Mouse (Mus musculus): ENCODE measurements around the gene Mup8. TPM values are rescaled to one million over a fixed set of nuclear protein-coding genes. Genes with fewer than 3 reads are reported as not detected.
"Not testable (repeated sequence)": the region's sequence is repeated elsewhere in the genome, so short reads cannot be mapped to it uniquely, and the experiment has no call there.

Gene Mup8
- not detected in 2 replicates for polyA plus RNA-seq (2016; fragmentation: Nextera tagmentation; extraction: Ambion mirVana)

DNA sequence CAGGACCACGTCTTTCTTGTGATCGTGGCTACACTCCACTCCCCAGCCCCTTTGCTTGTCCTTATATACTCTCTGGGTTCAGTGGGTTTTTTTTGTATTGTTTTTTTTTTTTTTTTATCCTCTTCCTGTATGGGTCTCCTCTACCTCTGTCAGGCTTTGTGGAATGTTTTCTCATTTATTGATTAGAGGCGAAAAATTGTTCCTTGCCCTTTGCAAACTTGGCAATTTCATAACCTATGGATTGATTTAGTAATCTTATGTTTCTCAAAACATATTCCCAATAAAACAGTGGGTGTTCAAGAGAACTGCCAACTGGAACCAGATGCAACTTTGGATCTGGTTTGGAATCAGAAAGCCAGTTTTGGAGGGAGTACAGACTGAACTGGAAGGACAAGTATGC, at the start of gene Mup8:
Mup8 (minus strand) TSS at position 101 of the 400 bp plus-strand sequence.
- not testable (repeated sequence) for H3K9ac ChIP-seq; H3K4me3 ChIP-seq; H3K36me3 ChIP-seq; ATAC-seq (ENCODE audit: insufficient number of reproducible peaks, insufficient read depth, low FRiP score, low TSS enrichment); H3K27me3 ChIP-seq; H3K9me3 ChIP-seq; H3K4me2 ChIP-seq (replicated peaks); H3K27ac ChIP-seq; H3K4me1 ChIP-seq
- 81% methylated on average over 3 of the region's 3 CpGs for WGBS

DNA sequence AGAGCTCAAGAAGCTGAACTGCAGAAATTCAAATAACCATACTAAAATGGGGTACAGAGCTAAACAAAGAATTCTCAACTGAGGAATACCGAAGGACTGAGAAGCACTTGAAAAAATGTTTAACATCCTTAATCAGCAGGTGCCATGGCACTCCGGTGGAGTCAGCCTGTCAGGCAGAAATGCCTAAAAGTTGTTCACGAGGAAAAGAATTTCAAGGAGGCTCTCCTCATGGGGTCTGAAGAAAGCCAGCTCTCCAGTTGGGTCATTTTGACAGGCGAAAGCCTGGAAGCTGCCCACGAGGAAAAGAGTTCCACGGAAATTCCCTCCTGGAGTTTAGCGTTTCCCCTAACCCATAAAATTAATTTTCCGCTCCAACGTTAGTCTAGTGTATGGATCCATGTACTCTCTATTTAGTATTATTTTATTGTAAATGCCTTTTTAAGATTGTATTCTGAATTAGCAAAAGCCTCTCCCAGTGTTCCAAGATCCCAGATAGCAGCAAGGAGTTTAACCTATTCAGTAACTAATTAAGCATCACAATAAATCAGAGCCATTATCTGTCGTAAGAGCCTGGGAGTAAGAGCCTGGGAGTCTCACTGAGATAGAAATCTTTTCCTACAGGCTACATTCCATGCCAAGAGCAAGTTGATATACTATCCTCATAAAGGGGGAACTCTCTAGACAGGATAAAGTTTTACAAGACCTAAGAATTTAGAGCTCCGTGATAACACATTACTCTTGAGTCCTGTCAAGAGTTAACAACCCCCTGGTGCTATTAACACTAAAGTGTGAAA, 43.8 kb upstream of the Mup8 start:
- H3K27ac ChIP-seq; H3K4me3 ChIP-seq; H3K27me3 ChIP-seq; H3K4me2 ChIP-seq (replicated peaks); ATAC-seq (ENCODE audit: insufficient number of reproducible peaks, insufficient read depth, low FRiP score, low TSS enrichment); H3K9ac ChIP-seq; H3K36me3 ChIP-seq; H3K9me3 ChIP-seq; H3K4me1 ChIP-seq: not testable (repeated sequence)
- 83% methylated on average over 11 of the region's 11 CpGs for WGBS

DNA sequence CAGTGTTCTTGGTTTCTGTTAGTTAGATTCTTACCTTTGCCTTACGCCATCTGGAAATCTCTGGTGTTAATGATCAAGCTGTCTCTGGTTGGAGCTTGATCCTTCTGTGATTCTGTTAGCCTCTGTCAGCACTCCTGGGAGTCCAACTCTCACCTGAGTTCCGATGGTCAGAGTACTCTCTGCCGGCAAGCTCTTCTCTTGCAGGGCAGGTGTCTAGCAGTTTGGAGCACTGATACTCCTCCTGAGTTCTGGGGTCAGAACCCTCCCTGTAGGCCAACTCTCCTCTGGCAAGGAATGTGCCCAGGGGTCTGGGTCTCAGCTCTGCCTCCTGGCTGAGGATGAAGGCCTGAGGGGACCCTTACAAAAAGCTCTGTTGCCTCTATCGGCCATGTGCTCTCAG, 40.3 kb upstream of the Mup8 start:
- ATAC-seq (ENCODE audit: insufficient number of reproducible peaks, insufficient read depth, low FRiP score, low TSS enrichment) = not testable (repeated sequence)

More for the DNA sequence above, 40.3 kb upstream of the Mup8 start:
- not testable (repeated sequence) for H3K4me2 ChIP-seq (replicated peaks); H3K4me3 ChIP-seq; H3K9ac ChIP-seq; H3K27ac ChIP-seq; H3K9me3 ChIP-seq; H3K27me3 ChIP-seq; H3K4me1 ChIP-seq; H3K36me3 ChIP-seq
- 90% methylated on average over 3 of the region's 4 CpGs for WGBS

Other genes starting within 250 kb of the Mup8 start
- gene Mup7, start 152.1 kb downstream of the Mup8 start, polyA plus RNA-seq (2016; fragmentation: Nextera tagmentation; extraction: Ambion mirVana) = not detected in 2 replicates
- not detected in 2 replicates for gene Mup2, start 68.3 kb downstream of the Mup8 start, polyA plus RNA-seq (2016; fragmentation: Nextera tagmentation; extraction: Ambion mirVana)
- 0.33 TPM in 1 of 2 replicates, not detected in the other for gene Mup9, start 199.4 kb upstream of the Mup8 start, polyA plus RNA-seq (2016; fragmentation: Nextera tagmentation; extraction: Ambion mirVana)